Mouse (Mus musculus) heart, postnatal 0 days (tissue): ENCODE data around the gene Treml4.

ENCODE experiments used
- CTCF ChIP-seq: IDR thresholded peaks from 2 replicates; pipeline ENCODE4 v1.5.1; 2016; ENCODE audit warnings: antibody characterized with exemption, control low read depth, low read depth
- EP300 ChIP-seq: IDR thresholded peaks from 2 replicates; pipeline ENCODE4 v1.6.1; 2016; ENCODE audit warnings: antibody characterized with exemption, low read depth

DNA sequence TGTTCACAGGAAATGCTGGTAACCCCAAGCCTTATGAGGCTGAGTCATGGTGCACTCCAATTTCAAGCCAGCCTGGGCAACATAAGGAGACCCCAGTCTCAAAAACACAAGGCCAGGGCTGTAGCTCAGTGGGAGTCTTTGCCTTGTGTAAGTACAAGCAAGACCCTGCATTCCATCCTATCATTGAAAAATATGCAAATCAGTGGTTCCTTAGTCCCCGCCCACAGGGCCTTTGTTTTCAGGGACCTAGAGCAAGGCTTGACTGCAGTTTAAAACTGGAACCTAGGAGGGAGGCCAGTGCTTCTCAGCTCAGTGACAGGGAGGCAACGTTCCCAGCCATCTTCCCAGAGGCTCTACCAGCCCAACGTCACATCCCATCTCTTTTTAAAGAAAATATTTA lies 59.1 kb downstream of the Treml4 start:
- TF ChIP-seq CTCF (no peak), EP300 (no peak)
